Mouse (Mus musculus) brain, embryonic 18.5 days (tissue): ENCODE results near the gene Adat1.

ENCODE experiments used
- DNase-seq: peaks from one replicate; pipeline ENCODE4 v3.0.0-alpha.2; 2012; ENCODE audit warnings: low read depth, low spot score

Adat1 gene

GRCm38 (mm10) chr8:111992013-111992702 is at the start of gene Adat1:
Gene Adat1, minus strand, starts transcription at chr8:111992302.
- peak; percentile 79 for DNase-seq

- no peak for DNase-seq
Measured at GRCm38 (mm10) chr8:112037521-112037920, 45.4 kb upstream of the Adat1 start.

GRCm38 (mm10) chr8:112034603-112035002 is 42.5 kb upstream of the Adat1 start:
- no peak for DNase-seq

GRCm38 (mm10) chr8:112033071-112033470 is 41.0 kb upstream of the Adat1 start:
- DNase-seq: no peak

- no peak for DNase-seq
Measured at GRCm38 (mm10) chr8:112030663-112031062, 38.6 kb upstream of the Adat1 start.

- DNase-seq: no peak
Measured at GRCm38 (mm10) chr8:112029455-112029854, 37.4 kb upstream of the Adat1 start.

- DNase-seq: no peak
Measured at GRCm38 (mm10) chr8:112014936-112015335, 22.8 kb upstream of the Adat1 start, which contains the start of gene Gm6793. Gene Gm6793, minus strand, starts transcription at chr8:112015036.

- no peak for DNase-seq
Measured at GRCm38 (mm10) chr8:112011816-112012242, 19.7 kb upstream of the Adat1 start.

DNA sequence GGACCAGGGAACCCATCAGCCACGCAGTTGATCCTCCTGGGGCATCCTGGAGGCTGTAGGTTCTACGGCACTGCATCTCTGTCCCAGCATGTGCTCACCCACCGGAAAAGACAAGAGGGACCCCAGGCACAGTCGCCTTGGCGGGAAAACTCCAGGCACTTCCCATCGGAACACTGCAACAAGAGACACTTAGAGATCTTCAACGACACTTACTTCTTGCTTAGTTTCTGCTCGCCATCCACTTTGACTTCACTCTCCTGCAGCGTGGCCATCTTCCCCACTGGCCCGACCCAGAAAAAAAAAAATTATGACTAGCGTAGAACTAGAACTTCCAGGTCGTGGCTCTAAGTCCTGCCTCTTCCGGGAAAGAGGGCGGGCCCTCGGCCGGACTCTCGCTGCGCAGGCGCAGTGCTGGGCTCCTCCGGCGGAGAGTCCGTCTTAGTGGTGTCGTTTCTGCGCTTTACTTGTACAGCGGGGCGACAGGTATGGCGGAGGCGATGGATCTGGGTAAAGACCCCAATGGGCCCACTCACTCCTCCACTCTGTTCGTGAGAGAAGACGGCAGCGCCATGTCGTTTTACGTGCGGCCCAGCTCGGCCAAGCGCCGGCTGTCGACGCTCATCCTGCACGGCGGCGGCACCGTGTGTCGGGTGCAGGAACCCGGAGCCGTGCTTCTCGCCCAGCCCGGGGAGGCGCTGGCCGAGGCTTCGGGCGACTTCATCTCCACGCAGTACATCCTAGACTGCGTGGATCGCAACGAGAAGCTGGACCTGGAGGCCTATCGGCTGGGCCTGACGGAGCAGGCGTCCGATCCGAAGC is 19.1 kb upstream of the Adat1 start, which contains the start of the genes Kars and Terf2ip:
Gene Kars, minus strand, starts transcription at position 327 of the 819 bp plus-strand sequence.
Gene Terf2ip, plus strand, starts transcription at position 402 of the 819 bp plus-strand sequence.
- DNase-seq: peak; percentile 80

DNA sequence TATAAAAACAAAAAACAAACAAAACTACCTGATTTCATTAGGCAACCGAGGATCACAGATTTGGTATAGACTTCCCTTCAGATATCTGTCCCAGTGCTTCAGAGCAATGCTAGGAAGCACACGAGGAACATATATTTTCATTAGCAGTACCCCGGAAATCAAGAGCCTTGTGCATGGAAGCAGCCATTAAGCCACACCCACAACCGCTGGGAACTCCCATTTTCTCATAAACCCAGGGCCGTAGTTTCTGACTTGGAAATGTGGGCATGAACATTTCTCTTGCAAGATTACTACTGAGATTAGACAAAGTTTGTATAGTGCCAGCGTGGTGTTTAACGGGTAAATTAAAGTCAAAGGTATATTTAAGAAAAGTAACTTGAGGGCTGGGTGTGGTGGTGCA is 17.5 kb upstream of the Adat1 start:
- no peak for DNase-seq

DNA sequence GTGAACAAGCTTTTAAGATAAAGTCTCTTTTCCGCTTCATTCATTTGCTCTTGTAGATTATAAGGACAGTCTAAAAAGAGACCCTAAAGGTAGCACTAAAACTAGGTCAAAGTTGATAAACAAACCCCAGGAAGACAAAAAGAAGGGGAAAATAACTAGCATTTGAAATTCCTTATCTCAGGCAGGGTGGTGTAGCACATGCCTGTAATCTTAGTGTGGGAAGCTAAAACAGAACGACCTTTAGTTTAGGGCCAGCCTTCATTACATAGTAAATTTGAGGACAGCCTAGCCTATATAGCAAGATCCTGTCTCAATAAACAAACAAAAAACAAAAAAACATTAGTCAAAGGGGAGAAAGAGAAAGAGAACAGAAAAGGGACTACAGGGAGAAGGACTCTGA is 15.6 kb upstream of the Adat1 start:
- DNase-seq: no peak

- DNase-seq: no peak
Measured at GRCm38 (mm10) chr8:112005601-112006000, 13.5 kb upstream of the Adat1 start.

GRCm38 (mm10) chr8:112004754-112005153 is 12.7 kb upstream of the Adat1 start:
- DNase-seq: no peak

GRCm38 (mm10) chr8:111992703-111993039 is 569 bp upstream of the Adat1 start:
- DNase-seq: no peak

DNA sequence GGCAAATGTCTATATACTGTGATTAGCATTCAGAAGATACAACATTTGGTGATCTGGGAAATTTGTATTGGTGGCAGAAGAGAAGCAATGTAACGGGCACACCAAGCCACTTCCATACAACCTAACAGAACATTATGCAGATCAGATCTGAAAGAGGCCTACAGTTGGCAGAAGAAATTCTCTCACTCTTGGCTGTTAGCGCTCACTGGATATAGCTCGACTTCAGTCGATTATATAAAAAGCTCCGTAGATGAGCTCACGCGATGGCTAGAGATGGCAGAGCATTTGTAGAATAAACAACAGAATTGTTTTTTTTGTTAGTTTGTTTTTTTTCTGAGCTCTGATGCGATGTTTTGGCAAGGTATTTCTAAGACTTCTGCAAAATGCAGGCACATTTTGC is 824 bp downstream of the Adat1 start:
- DNase-seq: no peak

DNA sequence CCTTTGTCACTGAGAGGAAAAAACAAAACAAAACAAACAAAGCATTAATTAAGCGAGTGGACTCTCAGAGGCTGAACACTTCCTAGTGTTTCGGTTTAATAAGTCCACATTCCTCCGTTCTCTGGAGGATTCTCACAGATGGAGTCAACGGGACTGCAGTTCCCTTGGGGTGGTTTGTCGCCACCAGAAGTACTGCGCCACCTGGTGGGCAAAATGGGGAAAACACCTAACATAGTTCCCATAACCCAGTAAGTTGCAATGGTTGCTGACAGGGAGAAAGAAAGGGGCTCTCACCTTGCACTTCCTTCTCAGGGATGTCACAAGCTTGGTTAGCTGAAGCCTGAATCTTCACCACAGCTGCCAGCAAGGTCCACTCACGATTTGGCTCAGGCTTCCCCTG is 2.2 kb downstream of the Adat1 start:
- no peak for DNase-seq

- DNase-seq: no peak
Measured at GRCm38 (mm10) chr8:111984511-111984910, 7.6 kb downstream of the Adat1 start.

- no peak for DNase-seq
Measured at GRCm38 (mm10) chr8:111982116-111982515, 10.0 kb downstream of the Adat1 start.

DNA sequence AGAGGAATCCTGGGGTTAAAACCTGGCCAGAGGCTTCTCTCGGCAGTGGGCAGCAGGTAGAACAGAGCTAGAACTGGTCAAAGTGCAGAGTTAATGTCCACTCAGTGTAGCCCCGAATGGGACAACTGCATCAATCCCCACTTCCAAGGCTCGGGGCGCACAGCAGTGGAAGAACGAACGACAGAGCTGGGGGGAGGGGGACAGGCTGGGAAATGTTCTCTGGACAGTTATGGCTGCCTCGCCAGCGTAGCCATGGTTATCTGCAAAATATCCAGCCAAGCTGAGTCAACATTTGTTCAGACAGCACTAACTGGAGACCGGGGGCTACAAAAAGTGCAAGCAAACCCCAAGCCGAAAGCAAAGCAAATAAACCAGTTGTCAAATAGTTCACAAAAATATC is 14.0 kb downstream of the Adat1 start:
- no peak for DNase-seq

DNA sequence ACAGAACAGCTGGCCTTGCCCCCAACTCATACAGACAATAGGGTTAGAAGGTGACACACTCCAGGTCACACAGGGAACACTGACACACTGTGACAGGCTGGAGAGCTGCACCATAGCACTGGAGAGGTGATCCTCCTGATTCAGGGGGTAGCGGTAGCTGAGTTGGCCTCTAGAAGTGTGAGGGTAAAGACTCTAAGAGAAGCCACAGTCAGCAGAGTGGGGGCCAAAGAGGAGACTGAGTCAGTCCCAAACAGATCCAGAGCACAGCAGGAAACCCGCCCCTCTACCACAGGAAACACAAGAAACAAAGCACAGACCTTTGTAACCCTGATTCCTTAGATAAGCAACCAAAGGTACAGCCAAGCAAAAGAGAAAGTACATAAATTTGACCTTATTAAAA is 15.8 kb downstream of the Adat1 start:
- no peak for DNase-seq

DNA sequence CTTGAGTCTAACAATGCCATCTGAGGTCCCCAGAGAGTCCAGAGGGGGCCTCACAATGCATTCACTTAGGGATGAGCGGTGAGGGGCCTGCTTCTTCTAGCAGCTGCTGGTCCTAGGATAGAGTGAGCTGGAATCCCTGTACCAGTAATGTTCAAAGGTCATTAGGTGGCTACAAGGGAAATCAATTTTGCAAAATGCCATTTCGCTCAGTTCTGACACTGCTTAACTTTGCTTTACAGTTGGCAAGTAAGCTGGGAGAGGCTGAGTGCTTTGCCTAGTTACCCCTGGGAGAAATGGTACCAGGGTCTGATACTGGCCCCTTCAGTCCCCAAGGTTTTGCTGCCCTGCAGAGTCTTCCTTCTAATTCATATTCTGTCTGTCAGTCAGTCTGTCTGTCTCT is 16.4 kb downstream of the Adat1 start:
- no peak for DNase-seq

GRCm38 (mm10) chr8:111974138-111974537 is 18.0 kb downstream of the Adat1 start:
- no peak for DNase-seq

- DNase-seq: no peak
Measured at GRCm38 (mm10) chr8:111968991-111969390, 23.1 kb downstream of the Adat1 start.
